ENCODE assay signal across 11 mouse cellular contexts in genomic region chr2:166976356-166976755, GRCm38 (mm10). TPM values are rescaled to one million over a fixed set of nuclear protein-coding genes. Genes with fewer than 3 reads are reported as not detected.
A peak's percentile ranks its signal among the peaks of the same experiment; 100 is the strongest.
DNase-seq lines count a peak whose midpoint lies in the region; ATAC-seq and TF ChIP-seq lines count a peak whose summit lies in the region.
"Had no signal": no experiment of that assay in that cellular context is flagged by ENCODE, and none has a peak within 500 bp of the region (broad histone marks: within the 10 kb centered on the region; RNA-seq: fewer than 3 reads in every experiment).

No protein-coding gene starts in this region.

- no peak for ATAC-seq in heart, postnatal 0 days (ENCODE audit: insufficient read depth, low read depth)
- ATAC-seq in megakaryocyte, adult 5-6 weeks (ENCODE audit: poor library complexity, severe bottlenecking), result peak; percentile 82
- no peak for ATAC-seq in activated CD4-positive, CD25-positive, alpha-beta regulatory T cell, adult 4 months
- ATAC-seq: forebrain, embryonic 13.5 days; inflammation-experienced regulatory T-cells, adult 6 months had no signal

- H3K27me3 ChIP-seq in kidney, adult 2 months (replicated peaks; ENCODE audit: control insufficient read depth, insufficient read depth, low read length), result no peaks in the 10 kb centered on the region
- no peaks in the 10 kb centered on the region for H3K27me3 ChIP-seq in heart, postnatal 0 days (ENCODE audit: control insufficient read depth, insufficient read depth, low read length)
- H3K27me3 ChIP-seq: forebrain, embryonic 13.5 days; neural tube, embryonic 12.5 days had no signal

- DNase-seq in kidney, adult 2 months, result no peak
- no peak for DNase-seq in kidney, postnatal 14 days
- peak; percentile 36 for DNase-seq in MEL-GATA-1-ER (ENCODE audit: extremely low read depth, low read depth)
- DNase-seq in heart, postnatal 0 days (ENCODE audit: low spot score), result no peak
- no peak for DNase-seq in cerebellum, postnatal 14 days
- DNase-seq in frontal cortex, postnatal 10 days (ENCODE audit: low spot score in 2 of 2), result no peak

- H3K36me3 ChIP-seq in kidney, adult 2 months (ENCODE audit: control insufficient read depth, insufficient read depth, low read length), result no peaks in the 10 kb centered on the region
- H3K36me3 ChIP-seq in heart, postnatal 0 days (replicated peaks; ENCODE audit: control insufficient read depth, insufficient read depth, low read length), result no peaks in the 10 kb centered on the region
- H3K36me3 ChIP-seq: neural tube, embryonic 12.5 days had no signal

- peaks cover 14% of the 10 kb centered on the region; the same call in 1 of the 2 replicates for H3K4me1 ChIP-seq in kidney, adult 2 months (ENCODE audit: control insufficient read depth, insufficient read depth, low read length)
- H3K4me1 ChIP-seq in heart, postnatal 0 days (ENCODE audit: control insufficient read depth, insufficient read depth), result peaks cover 26% of the 10 kb centered on the region

- TF ChIP-seq EP300 in heart, postnatal 0 days (IDR thresholded peaks at IDR 0.05; ENCODE audit: low read depth), result no peak

- WGBS in kidney, adult 2 months, result 45% methylated on average over 3 of the region's 3 CpGs
- 52% methylated on average over 3 of the region's 3 CpGs for WGBS in heart, postnatal 0 days

- H3K9ac ChIP-seq in heart, postnatal 0 days (replicated peaks; ENCODE audit: low read depth, low read length), result 0 out of 2 replicates have a peak overlapping the region, but pooled peaks have one; percentile 9
- H3K9ac ChIP-seq: forebrain, embryonic 13.5 days; neural tube, embryonic 12.5 days had no signal

- no peak for TF ChIP-seq CTCF in kidney, adult 2 months (conservative IDR thresholded peaks at IDR 0.05; ENCODE audit: insufficient read depth, insufficient read length, low read depth, low read length)
- no peak for TF ChIP-seq CTCF in heart, postnatal 0 days (IDR thresholded peaks at IDR 0.05; ENCODE audit: low read depth)

- TF ChIP-seq POLR2A in kidney, adult 2 months (IDR thresholded peaks at IDR 0.05; ENCODE audit: low read depth, low read length), result no peak

- no peak overlapping the region for H3K4me3 ChIP-seq in kidney, adult 2 months (ENCODE audit: insufficient read depth, low read depth, low read length)
- no peak overlapping the region for H3K4me3 ChIP-seq in heart, postnatal 0 days (ENCODE audit: low read depth, low read length)
- H3K4me3 ChIP-seq: forebrain, embryonic 13.5 days; neural tube, embryonic 12.5 days had no signal

- no peak overlapping the region for H3K4me2 ChIP-seq in heart, postnatal 0 days (ENCODE audit: low read depth, low read length)
- H3K4me2 ChIP-seq: forebrain, embryonic 13.5 days; neural tube, embryonic 12.5 days had no signal

- H3K9me3 ChIP-seq in heart, postnatal 0 days (replicated peaks; ENCODE audit: control insufficient read depth, low read length), result no peaks in the 10 kb centered on the region
- H3K9me3 ChIP-seq: forebrain, embryonic 13.5 days; neural tube, embryonic 12.5 days had no signal

- H3K27ac ChIP-seq in kidney, adult 2 months (ENCODE audit: insufficient read depth, low read depth, low read length), result peak overlapping the region; percentile 30; the same call in 1 of the 2 replicates
- H3K27ac ChIP-seq in heart, postnatal 0 days (ENCODE audit: low read depth), result no peak overlapping the region
- H3K27ac ChIP-seq: forebrain, embryonic 13.5 days; neural tube, embryonic 12.5 days had no signal

RNA-seq across cellular contexts. Expression of gene Stau1, which starts 19.7 kb away (rescaled TPM):
- polyA plus RNA-seq in kidney, adult 2 months (2012; rRNA removed), result 25.7 and 34.2 TPM in 2 replicates
- 9.5 and 23.9 TPM in 2 replicates for total RNA-seq in heart, postnatal 0 days (2014; rRNA removed; ENCODE audit: low replicate concordance)
- polyA plus RNA-seq in heart, postnatal 0 days (2015; fragmentation: Nextera tagmentation; extraction: Ambion mirVana), result 41.7 and 42.5 TPM in 2 replicates
- total RNA-seq in megakaryocyte, adult 5-6 weeks (2015), result 28.5 and 36.0 TPM in 2 replicates
- 28.9 and 32.6 TPM in 2 replicates for total RNA-seq in megakaryocyte, adult 5-6 weeks (2017)
- polyA plus RNA-seq in activated CD4-positive, CD25-positive, alpha-beta regulatory T cell, adult 4 months (2017; shearing (Covaris generic)), result 10 to 100 TPM; 36.2 to 42.2 TPM

RNA-seq across cellular contexts. Expression of gene Ddx27, which starts 38.6 kb away (rescaled TPM):
- 14.9 and 15.0 TPM in 2 replicates for polyA plus RNA-seq in kidney, adult 2 months (2012; rRNA removed)
- 11.1 and 13.9 TPM in 2 replicates for total RNA-seq in heart, postnatal 0 days (2014; rRNA removed; ENCODE audit: low replicate concordance)
- polyA plus RNA-seq in heart, postnatal 0 days (2015; fragmentation: Nextera tagmentation; extraction: Ambion mirVana), result 17.2 and 17.3 TPM in 2 replicates
- total RNA-seq in megakaryocyte, adult 5-6 weeks (2015), result 14.5 and 15.3 TPM in 2 replicates
- total RNA-seq in megakaryocyte, adult 5-6 weeks (2017), result 48.1 and 50.4 TPM in 2 replicates
- polyA plus RNA-seq in activated CD4-positive, CD25-positive, alpha-beta regulatory T cell, adult 4 months (2017; shearing (Covaris generic)), result 10 to 100 TPM; 29.8 to 39.5 TPM
